Mouse (Mus musculus): ENCODE data around the gene Gm9195.

DNA sequence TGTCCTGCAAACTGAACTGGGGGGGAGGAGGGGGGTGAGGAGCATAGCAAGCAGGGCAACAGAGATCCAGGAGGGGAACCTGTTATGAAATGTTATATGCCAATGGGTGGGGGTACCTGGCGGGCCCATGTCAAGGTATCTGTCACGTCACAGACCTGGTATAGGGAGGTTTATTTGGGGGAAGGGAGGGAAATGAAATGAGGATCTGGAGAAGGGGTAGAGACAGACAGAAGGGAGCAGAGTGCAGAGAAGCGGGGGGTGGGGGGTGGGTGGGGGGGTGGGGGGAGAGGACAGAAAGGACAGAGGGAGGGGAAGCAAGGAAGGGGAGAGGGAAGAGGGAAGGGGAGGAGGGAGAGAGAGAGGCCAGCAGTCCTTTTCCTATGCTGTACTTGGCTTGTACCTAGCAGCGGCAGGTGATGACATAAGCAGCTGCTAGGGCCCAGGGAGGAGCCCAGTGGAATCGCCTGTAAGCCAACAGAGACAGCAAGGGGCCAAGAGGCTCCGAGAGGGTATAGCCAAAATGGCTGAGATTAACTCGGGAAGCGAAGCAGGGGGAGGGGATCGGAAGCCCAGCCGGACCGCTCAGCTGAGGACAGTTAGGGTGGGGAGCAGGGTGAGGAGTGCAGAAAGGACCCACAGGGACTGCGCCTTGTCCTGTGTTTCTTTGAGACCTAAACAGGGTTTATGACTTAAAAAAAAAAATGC lies 14.5 kb upstream of the Gm9195 start:
- TF ChIP-seq POLR2AphosphoS2 (IDR thresholded peaks at IDR 0.05; ENCODE audit: insufficient read length, low read depth) (no peak), USF1 (IDR thresholded peaks at IDR 0.05; ENCODE audit: low read depth) (no peak), POLR2A (IDR thresholded peaks at IDR 0.05; ENCODE audit: insufficient read length, low read depth) (no peak), MYOG (IDR thresholded peaks at IDR 0.05; ENCODE audit: control insufficient read depth in 1 of 3, insufficient read depth in 1 of 3, insufficient read length in 2 of 3, low read depth in 2 of 3) (no peak), MAX (IDR thresholded peaks at IDR 0.05; ENCODE audit: low read depth) (no peak), TCF12 (IDR thresholded peaks at IDR 0.05; ENCODE audit: insufficient read depth, poor library complexity, severe bottlenecking) (no peak), E2F4 (IDR thresholded peaks at IDR 0.05; ENCODE audit: insufficient read depth) (no peak), SRF (IDR thresholded peaks at IDR 0.05; ENCODE audit: control insufficient read depth, insufficient read length, low read depth) (no peak)
